Mouse (Mus musculus) hindbrain, embryonic 15.5 days (tissue): ENCODE measurements around the gene Enah. TPM values are rescaled to one million over a fixed set of nuclear protein-coding genes. Genes with fewer than 3 reads are reported as not detected.
A peak's percentile ranks its signal among the peaks of the same experiment; 100 is the strongest.

Experiments
- ATAC-seq: fragments of 200-750 bp; cut with Nextera tagmentation; 2 replicates; pipeline ENCODE4 v1.8.0; 2017; ENCODE audit warnings: low read depth, moderate number of reproducible peaks, moderate TSS enrichment; ENCODE audit not compliant: low FRiP score
- H3K27ac ChIP-seq: fragments of 300-500 bp; sonication (generic); replicated peaks from 2 replicates; pipeline ENCODE4 v1.5.1; 2015; ENCODE audit warnings: mild to moderate bottlenecking, inconsistent platforms
- H3K27me3 ChIP-seq: fragments of 300-500 bp; sonication (generic); 2 replicates; pipeline ENCODE4 v1.6.1; 2015; ENCODE audit warnings: control low read depth, inconsistent platforms
- H3K36me3 ChIP-seq: fragments of 300-500 bp; sonication (generic); 2 replicates; pipeline ENCODE4 v1.6.1; 2015; ENCODE audit warnings: control low read depth, inconsistent platforms
- H3K4me1 ChIP-seq: fragments of 300-500 bp; sonication (generic); replicated peaks from 2 replicates; pipeline ENCODE4 v1.6.1; 2015; ENCODE audit warnings: control low read depth, inconsistent platforms
- H3K4me2 ChIP-seq: fragments of 300-500 bp; sonication (generic); 2 replicates; pipeline ENCODE4 v1.6.1; 2015; ENCODE audit warnings: moderate library complexity, mild to moderate bottlenecking, inconsistent platforms
- H3K4me3 ChIP-seq: fragments of 300-500 bp; sonication (generic); 2 replicates; pipeline ENCODE4 v1.5.1; 2015; ENCODE audit warnings: mild to moderate bottlenecking, inconsistent platforms
- H3K9ac ChIP-seq: fragments of 300-500 bp; sonication (generic); 2 replicates; pipeline ENCODE4 v1.6.1; 2015; ENCODE audit warnings: inconsistent platforms
- H3K9me3 ChIP-seq: fragments of 300-500 bp; sonication (generic); 2 replicates; pipeline ENCODE4 v1.6.1; 2016; ENCODE audit warnings: control low read depth, inconsistent platforms
- WGBS: fragments of 180-500 bp; shearing (Covaris S2); methylation state at CpG from one replicate; pipeline ENCODE4 v1.1.7; 2015; 5-methylcytosine and 5-hydroxymethylcytosine counted together
- polyA plus RNA-seq: library from polyadenylated mRNA; unstranded; fragments of >200 nt; fragmentation: Nextera tagmentation; extraction: Ambion mirVana; gene quantifications from 2 replicates; pipeline ENCODE4 v1.2.1, GENCODE M21; 2015

Gene Enah
- polyA plus RNA-seq, 1 experiment from 2014 or later: 30.5 TPM

GRCm38 (mm10) chr1:181985880-181986279, 33.9 kb downstream of the Enah start:
- no peak overlapping the region for H3K9ac ChIP-seq
- H3K4me3 ChIP-seq: no peak overlapping the region
- no peaks in the 10 kb centered on the region for H3K27me3 ChIP-seq
- H3K4me1 ChIP-seq: peaks cover 20% of the 10 kb centered on the region
- no peaks in the 10 kb centered on the region for H3K9me3 ChIP-seq
- no peaks in the 10 kb centered on the region; the same call in 1 of the 2 replicates for H3K36me3 ChIP-seq
- no peak for ATAC-seq
- WGBS: 91% methylated on average over 1 of the region's 1 CpGs
- H3K4me2 ChIP-seq: no peak overlapping the region
- H3K27ac ChIP-seq: no peak overlapping the region

DNA sequence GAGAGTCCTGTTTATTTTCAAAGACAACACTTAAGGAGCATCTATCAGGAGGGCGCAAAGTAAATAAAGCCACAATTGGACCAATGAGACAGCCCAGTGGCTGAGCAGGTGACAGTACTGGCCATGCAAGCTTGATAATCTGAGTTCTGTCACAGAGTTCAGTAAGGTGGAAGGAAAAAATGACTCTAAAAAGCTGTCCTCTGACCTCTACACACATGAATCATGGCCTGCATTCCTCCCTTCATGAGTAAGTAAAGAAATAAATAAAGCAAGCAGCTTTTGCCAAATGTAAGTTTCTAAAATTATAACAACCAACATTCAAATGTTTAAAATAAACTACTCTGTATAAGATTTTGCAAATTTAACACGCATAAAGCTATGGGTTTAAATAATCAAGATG, 35.0 kb downstream of the Enah start:
- WGBS: over 99% methylated on average over 2 of the region's 2 CpGs
- peaks cover 18% of the 10 kb centered on the region for H3K4me1 ChIP-seq
- no peak overlapping the region for H3K4me3 ChIP-seq
- no peaks in the 10 kb centered on the region for H3K27me3 ChIP-seq
- H3K27ac ChIP-seq: no peak overlapping the region
- no peak for ATAC-seq
- no peak overlapping the region for H3K4me2 ChIP-seq
- H3K36me3 ChIP-seq: no peaks in the 10 kb centered on the region; the same call in 1 of the 2 replicates
- no peak overlapping the region for H3K9ac ChIP-seq
- no peaks in the 10 kb centered on the region for H3K9me3 ChIP-seq

DNA sequence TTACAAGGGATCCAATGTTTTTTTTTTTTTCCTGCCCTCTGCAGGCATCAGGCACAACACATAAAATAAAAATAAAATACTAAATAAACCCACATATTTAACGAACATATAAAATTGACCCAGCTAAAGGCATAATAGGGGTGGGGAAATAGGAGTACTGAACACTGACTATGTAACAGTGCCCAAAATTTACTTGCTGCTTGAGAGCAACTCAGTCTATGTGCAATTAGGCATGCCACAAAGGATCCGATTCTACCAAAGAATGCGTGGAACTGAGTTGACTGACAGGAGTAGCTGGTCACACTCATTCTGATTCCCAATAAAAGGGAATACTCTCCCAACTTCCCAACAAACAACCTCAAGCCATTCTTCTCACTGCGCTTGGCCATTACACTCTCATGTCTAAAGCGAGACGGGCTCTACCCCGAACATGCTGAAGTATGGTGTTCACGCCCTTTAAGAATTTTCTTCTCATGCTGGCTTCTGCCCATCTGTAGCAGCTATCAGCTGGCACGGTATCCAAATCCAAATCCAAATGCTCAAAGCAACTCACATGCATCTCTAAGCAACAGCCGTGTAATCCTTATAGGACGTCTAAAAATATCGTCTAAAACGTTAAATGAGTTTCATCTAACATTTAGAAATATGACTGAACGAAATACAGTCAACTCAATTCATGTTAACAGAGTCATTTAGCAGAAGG, 39.6 kb downstream of the Enah start:
- WGBS: 75% methylated on average over 14 of the region's 14 CpGs
- Histone ChIP-seq H3K27me3 (no peaks in the 10 kb centered on the region), H3K27ac (no peak overlapping the region; the same call in 1 of the 2 replicates), H3K9ac (no peak overlapping the region), H3K4me2 (no peak overlapping the region), H3K9me3 (no peaks in the 10 kb centered on the region), H3K4me3 (no peak overlapping the region), H3K4me1 (peaks cover 15% of the 10 kb centered on the region; the same call in 1 of the 2 replicates), H3K36me3 (no peaks in the 10 kb centered on the region; the same call in 1 of the 2 replicates)
- no peak for ATAC-seq

DNA sequence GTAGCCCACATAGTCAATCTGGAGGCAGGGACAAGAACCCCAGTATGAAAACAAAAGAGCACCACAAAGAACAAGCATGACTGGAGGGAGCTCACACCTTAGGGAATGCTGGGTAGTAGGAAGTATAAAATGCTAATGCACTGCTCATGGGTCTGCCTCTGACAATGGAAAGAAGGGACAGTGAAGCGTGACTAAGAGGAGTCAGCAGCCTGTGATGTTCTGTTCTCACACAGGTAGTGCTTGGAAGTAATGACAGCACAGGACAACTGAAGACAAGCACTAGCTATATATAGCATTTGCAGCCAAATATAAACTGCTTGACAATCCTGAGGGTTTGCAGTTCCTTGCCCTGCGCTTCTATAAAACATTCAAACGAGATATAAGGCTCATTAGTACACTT, 44.3 kb downstream of the Enah start:
- peak; percentile 48; the same call in 1 of the 2 replicates for ATAC-seq
- H3K9me3 ChIP-seq: no peaks in the 10 kb centered on the region
- no peak overlapping the region for H3K9ac ChIP-seq
- no peaks in the 10 kb centered on the region for H3K27me3 ChIP-seq
- no peak overlapping the region for H3K27ac ChIP-seq
- H3K4me3 ChIP-seq: no peak overlapping the region
- no peak overlapping the region for H3K4me2 ChIP-seq
- no peaks in the 10 kb centered on the region for H3K36me3 ChIP-seq
- 71% methylated on average over 3 of the region's 3 CpGs for WGBS
- H3K4me1 ChIP-seq: peaks cover 24% of the 10 kb centered on the region

GRCm38 (mm10) chr1:181974897-181975296, 44.9 kb downstream of the Enah start:
- Histone ChIP-seq H3K27ac (no peak overlapping the region), H3K4me2 (no peak overlapping the region), H3K9ac (no peak overlapping the region), H3K36me3 (no peaks in the 10 kb centered on the region), H3K27me3 (no peaks in the 10 kb centered on the region), H3K4me1 (peaks cover 24% of the 10 kb centered on the region), H3K9me3 (no peaks in the 10 kb centered on the region), H3K4me3 (no peak overlapping the region)
- no peak for ATAC-seq

DNA sequence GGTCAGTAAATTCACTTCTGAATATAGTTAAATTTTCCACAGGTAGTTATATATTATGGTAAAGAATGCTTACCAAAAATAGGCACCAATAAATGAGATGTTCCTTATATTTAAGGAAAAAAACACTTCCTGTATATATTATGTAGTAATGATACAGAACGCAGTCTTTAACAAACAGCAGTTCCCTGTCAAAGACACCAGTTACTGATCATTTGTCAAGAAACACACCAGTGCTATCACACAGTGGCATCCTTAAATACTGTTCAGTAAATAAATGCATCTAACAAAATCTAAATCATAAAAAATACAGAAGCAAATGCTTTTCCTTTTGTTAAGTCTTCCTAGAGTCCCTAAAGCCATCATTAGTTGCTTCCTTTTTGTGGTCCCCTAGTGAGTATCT, 54.5 kb downstream of the Enah start:
- Histone ChIP-seq H3K4me3 (no peak overlapping the region), H3K27me3 (no peaks in the 10 kb centered on the region), H3K4me2 (no peak overlapping the region), H3K9me3 (no peaks in the 10 kb centered on the region), H3K9ac (no peak overlapping the region), H3K27ac (no peak overlapping the region), H3K36me3 (0 out of 2 replicates have a peak, but pooled peaks cover 2% of the 10 kb centered on the region), H3K4me1 (peaks cover 17% of the 10 kb centered on the region)
- ATAC-seq: no peak
- 89% methylated on average over 1 of the region's 1 CpGs for WGBS

GRCm38 (mm10) chr1:181963827-181964226, 56.0 kb downstream of the Enah start:
- Histone ChIP-seq H3K9me3 (no peaks in the 10 kb centered on the region), H3K4me2 (no peak overlapping the region), H3K27ac (no peak overlapping the region), H3K4me1 (peaks cover 14% of the 10 kb centered on the region; the same call in 1 of the 2 replicates), H3K27me3 (no peaks in the 10 kb centered on the region), H3K9ac (no peak overlapping the region), H3K4me3 (no peak overlapping the region), H3K36me3 (0 out of 2 replicates have a peak, but pooled peaks cover 2% of the 10 kb centered on the region)
- WGBS: 62% methylated on average over 3 of the region's 3 CpGs
- no peak for ATAC-seq

- H3K9me3 ChIP-seq: no peaks in the 10 kb centered on the region
- no peak for ATAC-seq
- H3K4me1 ChIP-seq: peaks cover 9% of the 10 kb centered on the region; the same call in 1 of the 2 replicates
- no peak overlapping the region for H3K9ac ChIP-seq
- no peak overlapping the region for H3K4me3 ChIP-seq
- H3K36me3 ChIP-seq: 0 out of 2 replicates have a peak, but pooled peaks cover 2% of the 10 kb centered on the region
- WGBS: 93% methylated on average over 4 of the region's 4 CpGs
- H3K27me3 ChIP-seq: no peaks in the 10 kb centered on the region
- no peak overlapping the region for H3K27ac ChIP-seq
- H3K4me2 ChIP-seq: no peak overlapping the region
These were observed 56.4 kb downstream of the Enah start for GRCm38 (mm10) chr1:181963351-181963750.

- Histone ChIP-seq H3K9ac (no peak overlapping the region), H3K4me1 (0 out of 2 replicates have a peak, but pooled peaks cover 5% of the 10 kb centered on the region), H3K36me3 (0 out of 2 replicates have a peak, but pooled peaks cover 5% of the 10 kb centered on the region), H3K9me3 (no peaks in the 10 kb centered on the region), H3K4me2 (no peak overlapping the region), H3K27ac (no peak overlapping the region), H3K4me3 (no peak overlapping the region), H3K27me3 (no peaks in the 10 kb centered on the region)
- WGBS: 91% methylated on average over 3 of the region's 3 CpGs
- ATAC-seq: no peak
These were observed 59.4 kb downstream of the Enah start for GRCm38 (mm10) chr1:181960383-181960782.

DNA sequence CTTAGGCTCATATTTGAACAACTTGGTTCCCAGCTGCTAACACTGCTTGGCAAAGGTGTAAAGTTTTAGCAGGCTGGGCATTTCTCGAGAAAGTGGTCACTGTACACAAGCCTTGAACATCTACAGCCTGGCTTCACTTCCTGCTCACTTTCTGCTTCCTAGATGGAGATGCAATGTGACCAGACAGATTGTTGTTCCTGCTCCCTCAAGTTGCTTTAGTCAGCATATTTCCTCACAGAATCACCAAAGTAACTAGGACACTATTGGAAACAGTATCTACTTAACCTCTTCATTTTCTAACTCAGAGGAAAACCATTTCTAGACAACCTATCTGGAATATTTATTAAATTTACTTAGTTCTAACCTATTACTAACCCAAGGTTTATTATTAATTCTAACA, 61.4 kb downstream of the Enah start:
- Histone ChIP-seq H3K9ac (no peak overlapping the region), H3K27ac (no peak overlapping the region), H3K9me3 (no peaks in the 10 kb centered on the region), H3K27me3 (no peaks in the 10 kb centered on the region), H3K4me3 (no peak overlapping the region), H3K4me1 (no peaks in the 10 kb centered on the region), H3K36me3 (0 out of 2 replicates have a peak, but pooled peaks cover 5% of the 10 kb centered on the region), H3K4me2 (no peak overlapping the region)
- no peak for ATAC-seq
- WGBS: 88% methylated on average over 1 of the region's 1 CpGs

DNA sequence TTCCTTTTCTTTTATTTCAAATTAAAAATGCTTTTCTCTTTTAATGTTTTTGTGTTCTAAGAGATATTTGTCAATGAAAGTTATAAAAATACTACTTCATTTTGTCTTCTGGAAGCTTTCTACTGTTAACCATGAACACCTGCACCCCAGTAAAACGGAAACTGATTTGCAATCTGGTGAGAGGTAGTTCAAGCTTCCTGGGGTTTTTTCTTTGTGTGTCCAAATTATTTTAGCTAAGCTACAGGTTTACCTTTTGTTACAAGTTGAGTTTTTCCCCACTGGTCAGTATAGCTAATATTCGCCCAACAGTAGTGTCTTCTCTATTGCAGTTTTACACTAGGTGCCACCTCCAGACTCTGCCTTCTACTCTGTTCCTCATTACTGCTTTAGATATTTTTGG, 62.1 kb downstream of the Enah start:
- H3K27me3 ChIP-seq: no peaks in the 10 kb centered on the region
- H3K36me3 ChIP-seq: 0 out of 2 replicates have a peak, but pooled peaks cover 5% of the 10 kb centered on the region
- H3K9ac ChIP-seq: no peak overlapping the region
- no peak overlapping the region for H3K27ac ChIP-seq
- H3K4me1 ChIP-seq: no peaks in the 10 kb centered on the region
- no peak overlapping the region for H3K4me2 ChIP-seq
- no peaks in the 10 kb centered on the region for H3K9me3 ChIP-seq
- 94% methylated on average over 2 of the region's 2 CpGs for WGBS
- no peak for ATAC-seq
- no peak overlapping the region for H3K4me3 ChIP-seq

- Histone ChIP-seq H3K27me3 (no peaks in the 10 kb centered on the region), H3K4me1 (no peaks in the 10 kb centered on the region), H3K36me3 (0 out of 2 replicates have a peak, but pooled peaks cover 3% of the 10 kb centered on the region), H3K27ac (no peak overlapping the region), H3K9me3 (no peaks in the 10 kb centered on the region), H3K4me2 (no peak overlapping the region), H3K4me3 (no peak overlapping the region), H3K9ac (no peak overlapping the region)
- no peak for ATAC-seq
These were observed 66.2 kb downstream of the Enah start for GRCm38 (mm10) chr1:181953547-181953946.
